Mouse (Mus musculus): Measurements from ENCODE around the gene Igsf9b. TPM values are rescaled to one million over a fixed set of nuclear protein-coding genes. Genes with fewer than 3 reads are reported as not detected.

Igsf9b gene
- polyA plus RNA-seq, 1 experiment from 2014 or later = 4.4 TPM

DNA sequence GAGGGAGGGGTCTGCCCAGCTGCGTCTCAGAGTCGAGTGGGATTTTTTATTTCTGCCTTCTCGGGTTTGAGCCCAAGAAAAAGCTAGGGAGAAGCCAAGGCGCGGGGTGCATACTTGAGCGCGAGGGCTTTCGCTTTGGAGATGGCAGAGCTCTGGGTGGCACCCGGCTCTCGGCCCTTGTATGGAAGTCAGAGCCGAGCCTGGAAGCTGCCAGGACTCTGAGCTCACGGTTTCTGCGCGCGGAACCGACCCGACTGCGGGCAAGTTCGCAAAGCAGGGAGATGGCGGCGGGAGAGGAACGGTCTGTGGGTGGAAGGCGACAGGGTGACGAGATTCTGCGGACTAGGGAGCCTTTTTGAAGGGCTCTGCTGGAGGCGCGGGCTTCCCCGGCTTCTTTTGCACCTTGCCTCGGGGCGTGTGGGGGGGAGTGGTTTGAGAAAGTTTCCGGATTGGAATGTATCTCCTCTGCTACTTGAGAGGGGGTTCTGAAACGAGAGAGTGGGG is 1.2 kb downstream of the Igsf9b start:
- H3K27me3 ChIP-seq (replicated peaks) = peaks cover 24% of the 10 kb centered on the region
- ATAC-seq = peak; percentile 42
- peak overlapping the region; percentile 93 for H3K4me2 ChIP-seq (replicated peaks)
- no peaks in the 10 kb centered on the region for H3K36me3 ChIP-seq
- H3K9ac ChIP-seq = peak overlapping the region; percentile 54
- H3K9me3 ChIP-seq = no peaks in the 10 kb centered on the region
- peak overlapping the region; percentile 73 for H3K4me3 ChIP-seq (replicated peaks)
- under 1% methylated on average over 32 of the region's 32 CpGs for WGBS
- no peak overlapping the region for H3K27ac ChIP-seq
- H3K4me1 ChIP-seq (replicated peaks) = 0 out of 2 replicates have a peak, but pooled peaks cover 9% of the 10 kb centered on the region

DNA sequence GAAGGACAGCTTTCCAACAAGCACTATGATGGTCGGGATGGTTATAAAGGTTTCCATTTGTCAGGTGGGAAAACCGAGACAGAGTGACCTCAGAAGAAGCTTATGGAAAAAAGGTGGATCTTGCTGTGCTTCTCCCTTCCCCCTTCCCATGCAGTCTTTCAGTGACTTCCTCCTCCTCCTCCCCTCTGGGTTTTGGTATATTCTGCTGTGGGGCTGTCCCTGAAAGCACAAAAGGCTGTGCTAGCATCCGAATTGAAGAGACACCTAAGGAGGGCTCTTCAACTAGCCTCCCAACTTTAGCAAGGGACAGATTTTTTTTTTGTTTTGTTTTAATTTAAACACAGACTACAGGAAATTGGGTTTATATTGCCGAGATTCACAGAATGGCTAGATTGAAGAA is 1.7 kb downstream of the Igsf9b start:
- WGBS = 11% methylated on average over 4 of the region's 4 CpGs
- Histone ChIP-seq H3K27ac (no peak overlapping the region), H3K27me3 (replicated peaks) (peaks cover 24% of the 10 kb centered on the region), H3K9me3 (no peaks in the 10 kb centered on the region), H3K4me3 (replicated peaks) (peak overlapping the region; percentile 73), H3K4me1 (replicated peaks) (0 out of 2 replicates have a peak, but pooled peaks cover 9% of the 10 kb centered on the region), H3K4me2 (replicated peaks) (peak overlapping the region; percentile 93), H3K36me3 (no peaks in the 10 kb centered on the region), H3K9ac (no peak overlapping the region)
- no peak for ATAC-seq

DNA sequence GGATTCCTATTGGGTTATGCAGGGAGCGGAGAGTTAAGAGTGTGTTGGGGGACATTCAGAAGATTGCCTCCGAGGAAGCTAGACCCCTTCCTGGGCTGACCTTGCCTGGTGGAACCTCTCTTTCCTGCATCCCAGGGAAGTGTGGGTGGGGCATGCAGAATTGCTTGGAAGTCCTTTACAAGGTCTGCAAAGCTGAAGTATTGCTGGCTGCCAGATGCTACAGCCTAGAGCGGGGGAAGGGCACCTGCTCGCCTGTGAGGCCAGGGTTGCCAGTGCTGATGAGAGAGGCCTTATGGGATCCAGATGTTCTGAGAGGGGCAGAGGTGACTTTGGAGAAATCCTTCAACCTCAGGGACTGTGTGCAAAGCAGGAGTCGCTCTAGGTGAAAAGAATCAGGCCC is 2.5 kb downstream of the Igsf9b start:
- no peaks in the 10 kb centered on the region for H3K36me3 ChIP-seq
- peaks cover 24% of the 10 kb centered on the region for H3K27me3 ChIP-seq (replicated peaks)
- no peak overlapping the region for H3K9ac ChIP-seq
- no peak overlapping the region for H3K27ac ChIP-seq
- no peaks in the 10 kb centered on the region for H3K9me3 ChIP-seq
- no peak overlapping the region for H3K4me3 ChIP-seq (replicated peaks)
- no peak for ATAC-seq
- 47% methylated on average over 5 of the region's 5 CpGs for WGBS
- no peak overlapping the region for H3K4me2 ChIP-seq (replicated peaks)
- 0 out of 2 replicates have a peak, but pooled peaks cover 9% of the 10 kb centered on the region for H3K4me1 ChIP-seq (replicated peaks)

DNA sequence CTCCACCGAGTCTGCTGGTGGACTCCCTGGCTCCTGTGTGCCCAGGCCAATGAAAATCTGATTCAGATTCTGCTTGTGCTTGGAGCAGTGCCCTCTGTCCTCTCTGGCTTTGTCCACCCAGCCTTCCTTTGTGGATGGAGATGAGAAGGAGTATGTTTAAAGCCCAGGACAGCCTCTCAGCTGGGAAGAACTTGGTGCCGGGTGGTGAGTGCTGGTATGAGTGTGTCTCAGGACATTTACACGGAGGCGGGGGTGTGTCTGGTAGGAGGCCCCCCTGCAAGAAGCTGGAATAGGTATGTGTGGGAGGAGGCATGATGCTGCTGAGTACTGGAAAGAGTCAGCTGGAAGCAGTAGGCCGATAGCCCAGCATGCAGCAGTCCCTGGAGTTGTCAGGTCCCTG is 3.3 kb downstream of the Igsf9b start:
- no peak overlapping the region for H3K4me3 ChIP-seq (replicated peaks)
- 63% methylated on average over 5 of the region's 5 CpGs for WGBS
- no peaks in the 10 kb centered on the region for H3K36me3 ChIP-seq
- no peak overlapping the region for H3K4me2 ChIP-seq (replicated peaks)
- peaks cover 24% of the 10 kb centered on the region for H3K27me3 ChIP-seq (replicated peaks)
- no peak for ATAC-seq
- H3K9me3 ChIP-seq = no peaks in the 10 kb centered on the region
- H3K4me1 ChIP-seq (replicated peaks) = 0 out of 2 replicates have a peak, but pooled peaks cover 9% of the 10 kb centered on the region
- H3K27ac ChIP-seq = no peak overlapping the region
- H3K9ac ChIP-seq = no peak overlapping the region

DNA sequence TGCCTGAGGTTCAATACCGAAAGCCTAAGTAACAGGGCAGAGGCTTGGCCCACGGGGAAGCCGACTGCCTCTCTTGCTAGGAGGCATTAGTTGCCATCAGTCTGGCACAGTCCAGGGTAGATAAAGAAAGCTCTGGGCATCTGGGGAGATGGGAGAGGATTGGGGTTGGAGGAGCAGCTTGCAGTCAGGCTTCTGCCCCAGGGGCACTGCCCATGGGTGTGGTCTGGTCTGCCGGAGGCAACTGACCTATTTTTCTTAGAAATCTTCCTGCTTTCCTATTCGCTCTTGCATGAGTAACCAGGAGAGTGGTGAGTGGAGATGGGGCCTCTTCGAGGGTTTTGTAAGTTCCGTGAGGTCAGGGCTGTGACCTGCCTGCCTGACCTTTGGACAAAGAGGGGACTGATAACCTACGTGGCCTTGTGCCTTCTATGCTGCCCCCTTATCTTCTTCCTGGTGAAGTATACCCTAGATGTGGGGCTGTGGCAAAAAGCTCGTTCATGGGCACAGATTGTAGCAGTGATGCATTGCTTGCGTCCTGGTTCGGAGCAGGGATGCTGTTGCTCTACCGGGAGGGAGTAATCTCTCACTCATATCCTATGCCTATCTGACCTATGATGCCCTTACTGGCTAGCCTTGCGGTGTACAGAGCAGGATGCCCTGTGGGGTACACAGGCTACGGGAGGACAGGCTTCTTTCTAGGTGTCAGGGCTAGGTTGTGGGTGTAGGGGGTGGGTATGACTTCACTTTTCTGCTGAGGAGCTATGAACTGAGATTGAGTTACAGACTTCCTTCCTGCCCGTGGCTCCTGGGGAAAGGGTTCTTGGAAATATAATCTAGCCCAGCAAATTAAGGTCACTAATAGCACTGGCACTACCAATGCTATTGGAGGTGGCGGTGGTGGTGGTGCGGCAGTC is 4.8 kb downstream of the Igsf9b start:
- Histone ChIP-seq H3K9me3 (no peaks in the 10 kb centered on the region), H3K4me3 (replicated peaks) (no peak overlapping the region), H3K4me1 (replicated peaks) (0 out of 2 replicates have a peak, but pooled peaks cover 7% of the 10 kb centered on the region), H3K27me3 (replicated peaks) (peaks cover 24% of the 10 kb centered on the region), H3K36me3 (no peaks in the 10 kb centered on the region), H3K4me2 (replicated peaks) (no peak overlapping the region), H3K9ac (no peak overlapping the region), H3K27ac (no peak overlapping the region)
- ATAC-seq = no peak
- 67% methylated on average over 17 of the region's 17 CpGs for WGBS

DNA sequence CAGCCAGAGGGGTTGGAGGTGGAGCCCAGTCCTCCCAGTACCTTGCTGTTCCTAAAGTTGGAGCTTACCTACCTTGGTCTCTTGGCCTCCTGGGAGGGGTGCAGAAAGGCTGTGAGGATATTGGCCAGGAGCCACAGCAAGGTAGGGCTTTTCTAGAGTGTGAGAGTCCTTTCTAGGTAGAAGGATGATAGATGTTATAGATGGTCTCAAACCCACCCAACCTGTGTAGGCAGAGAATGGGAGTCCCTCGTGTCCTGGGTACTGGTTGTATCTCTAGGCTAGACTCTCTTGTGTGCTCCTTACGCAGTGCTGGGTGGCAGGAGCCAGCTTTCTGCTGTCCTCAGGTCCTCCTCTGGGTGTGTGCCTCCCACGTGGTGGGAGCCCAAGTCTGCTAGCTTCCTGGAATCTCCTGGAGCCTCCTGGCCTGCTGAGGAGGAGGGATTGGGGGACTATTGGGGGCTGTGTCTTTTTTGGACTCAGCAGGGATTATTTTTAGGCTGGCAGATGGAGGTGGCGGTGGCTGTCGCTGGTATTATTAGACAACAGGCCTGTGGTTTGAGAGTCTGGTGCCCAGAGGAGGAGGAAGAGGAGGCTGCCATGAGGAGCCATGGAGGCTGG is 5.6 kb downstream of the Igsf9b start:
- no peak overlapping the region for H3K4me3 ChIP-seq (replicated peaks)
- no peak for ATAC-seq
- 66% methylated on average over 5 of the region's 5 CpGs for WGBS

DNA sequence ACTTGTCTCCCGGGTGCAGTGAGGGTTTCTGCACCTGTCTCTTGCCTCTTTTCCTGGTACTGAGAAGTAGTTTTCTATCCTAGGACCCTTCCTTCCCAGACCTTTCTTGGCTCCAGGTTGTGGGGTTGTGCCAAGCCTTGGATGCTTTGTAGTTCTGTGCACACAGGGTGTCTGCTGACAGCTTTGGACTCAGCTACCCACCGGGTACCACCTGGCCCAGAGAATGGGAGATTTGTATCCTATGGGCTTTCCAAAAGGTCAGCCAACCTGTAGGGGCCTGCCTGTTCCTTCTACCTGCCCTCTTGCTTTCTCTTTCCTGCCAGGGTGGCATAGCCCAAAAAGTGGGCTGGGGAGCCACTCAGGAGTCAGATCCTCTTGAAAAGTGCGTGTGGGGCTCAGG is 6.5 kb downstream of the Igsf9b start:
- 74% methylated on average over 3 of the region's 3 CpGs for WGBS
- Histone ChIP-seq H3K4me2 (replicated peaks) (no peak overlapping the region), H3K4me3 (replicated peaks) (no peak overlapping the region), H3K9ac (no peak overlapping the region), H3K4me1 (replicated peaks) (no peaks in the 10 kb centered on the region), H3K27me3 (replicated peaks) (0 out of 2 replicates have a peak, but pooled peaks cover 10% of the 10 kb centered on the region), H3K27ac (no peak overlapping the region), H3K36me3 (no peaks in the 10 kb centered on the region), H3K9me3 (no peaks in the 10 kb centered on the region)
- no peak for ATAC-seq

More for the DNA sequence above, 5.6 kb downstream of the Igsf9b start:
- Histone ChIP-seq H3K9ac (no peak overlapping the region), H3K4me2 (replicated peaks) (no peak overlapping the region), H3K27me3 (replicated peaks) (peaks cover 17% of the 10 kb centered on the region; the same call in 1 of the 2 replicates), H3K4me1 (replicated peaks) (0 out of 2 replicates have a peak, but pooled peaks cover 7% of the 10 kb centered on the region), H3K9me3 (no peaks in the 10 kb centered on the region), H3K27ac (no peak overlapping the region), H3K36me3 (no peaks in the 10 kb centered on the region)

DNA sequence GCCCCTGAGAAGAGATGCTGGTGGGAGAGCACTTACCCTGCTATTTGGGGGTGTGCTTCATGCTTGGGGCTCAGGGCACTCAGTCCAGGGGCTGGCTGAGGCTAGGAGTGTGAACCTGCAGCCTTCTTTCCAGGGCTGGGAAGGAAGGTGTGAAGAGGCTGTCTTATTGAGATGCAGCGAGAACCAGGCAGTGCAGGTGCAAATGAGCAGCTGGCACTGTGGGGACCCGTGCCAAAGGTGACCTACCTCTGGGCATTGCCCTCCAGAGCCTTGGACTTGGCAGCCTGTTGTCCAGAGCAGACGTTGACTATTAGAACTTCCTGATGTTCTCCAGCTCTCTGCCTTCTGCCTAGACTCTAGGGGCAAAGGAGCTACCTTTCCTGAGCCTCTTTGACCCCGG is 7.6 kb downstream of the Igsf9b start:
- Histone ChIP-seq H3K36me3 (no peaks in the 10 kb centered on the region), H3K9me3 (no peaks in the 10 kb centered on the region), H3K9ac (no peak overlapping the region), H3K27me3 (replicated peaks) (0 out of 2 replicates have a peak, but pooled peaks cover 4% of the 10 kb centered on the region), H3K4me3 (replicated peaks) (no peak overlapping the region), H3K4me1 (replicated peaks) (no peaks in the 10 kb centered on the region), H3K27ac (no peak overlapping the region), H3K4me2 (replicated peaks) (no peak overlapping the region)
- ATAC-seq = no peak
- 17% methylated on average over 4 of the region's 4 CpGs for WGBS

DNA sequence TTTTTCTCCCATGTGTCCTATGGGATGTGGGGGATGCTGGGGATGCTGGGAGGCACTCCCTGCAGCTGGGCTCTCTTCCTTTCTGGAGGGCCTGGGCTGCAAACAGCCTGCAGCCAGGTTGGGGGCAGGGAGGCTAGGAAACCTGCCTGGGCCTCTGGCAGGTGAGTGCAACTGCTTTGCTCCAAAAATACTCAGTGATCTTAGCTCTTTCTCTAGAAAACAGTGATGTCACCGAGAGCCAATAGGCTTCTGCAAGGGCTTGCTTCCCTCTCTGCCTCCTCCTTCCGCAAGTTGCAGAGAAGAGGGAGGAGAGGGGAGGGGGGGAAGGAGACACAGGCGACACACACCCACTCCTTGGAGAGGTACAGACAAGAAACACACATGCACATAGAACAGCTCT is 8.3 kb downstream of the Igsf9b start:
- no peak overlapping the region for H3K27ac ChIP-seq
- ATAC-seq = no peak

DNA sequence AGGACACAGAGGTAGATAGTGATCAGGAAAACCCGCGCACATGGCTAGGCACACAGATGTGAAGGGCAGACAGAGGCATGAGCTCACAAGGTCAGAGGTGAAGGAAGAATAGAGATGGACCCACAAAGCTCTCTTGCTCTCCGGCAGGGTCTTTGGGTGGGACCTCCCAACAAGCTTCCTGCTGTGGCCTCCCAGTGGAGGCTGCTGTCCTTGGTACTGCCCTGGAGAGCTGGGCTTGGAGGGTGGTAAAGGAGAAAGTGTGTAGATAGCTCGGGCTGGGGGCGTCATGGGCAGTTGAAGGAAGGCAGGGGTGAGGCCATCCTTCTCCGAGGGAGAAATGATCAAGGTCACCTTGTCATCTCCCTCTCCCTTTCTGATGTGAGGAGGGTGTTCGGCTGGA is 9.0 kb downstream of the Igsf9b start:
- no peaks in the 10 kb centered on the region for H3K4me1 ChIP-seq (replicated peaks)
- WGBS = 23% methylated on average over 7 of the region's 7 CpGs
- H3K27ac ChIP-seq = no peak overlapping the region
- H3K27me3 ChIP-seq (replicated peaks) = no peaks in the 10 kb centered on the region
- H3K9me3 ChIP-seq = no peaks in the 10 kb centered on the region
- H3K36me3 ChIP-seq = no peaks in the 10 kb centered on the region
- no peak overlapping the region for H3K4me3 ChIP-seq (replicated peaks)
- H3K9ac ChIP-seq = no peak overlapping the region
- no peak overlapping the region for H3K4me2 ChIP-seq (replicated peaks)
- ATAC-seq = no peak

More for the DNA sequence above, 8.3 kb downstream of the Igsf9b start:
- Histone ChIP-seq H3K4me1 (replicated peaks) (no peaks in the 10 kb centered on the region), H3K36me3 (no peaks in the 10 kb centered on the region), H3K4me2 (replicated peaks) (no peak overlapping the region), H3K9ac (no peak overlapping the region), H3K27me3 (replicated peaks) (0 out of 2 replicates have a peak, but pooled peaks cover under 1% of the 10 kb centered on the region), H3K9me3 (no peaks in the 10 kb centered on the region), H3K4me3 (replicated peaks) (no peak overlapping the region)
- WGBS = 15% methylated on average over 2 of the region's 3 CpGs

DNA sequence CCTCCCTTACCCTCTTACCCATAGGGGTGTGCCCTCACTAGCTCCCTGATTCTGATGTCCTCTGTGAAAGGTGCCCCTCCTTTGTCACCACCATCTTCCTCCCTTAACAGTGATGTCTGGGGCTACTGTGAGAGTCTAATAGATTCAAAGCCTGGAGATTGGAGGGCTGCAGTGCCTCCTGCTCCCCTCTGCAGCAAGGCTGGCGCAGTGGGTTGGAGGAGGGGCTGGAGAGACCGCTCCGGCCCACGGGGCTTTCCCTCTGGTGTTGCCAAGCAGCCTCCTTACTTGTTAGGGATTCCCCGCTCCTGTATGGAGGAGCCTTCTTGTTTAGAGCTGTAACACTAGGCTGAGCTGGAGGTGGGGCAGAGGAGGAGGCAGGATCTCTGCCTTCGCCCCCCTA is 9.6 kb downstream of the Igsf9b start:
- no peak overlapping the region for H3K4me2 ChIP-seq (replicated peaks)
- H3K36me3 ChIP-seq = no peaks in the 10 kb centered on the region
- H3K9me3 ChIP-seq = no peaks in the 10 kb centered on the region
- H3K4me3 ChIP-seq (replicated peaks) = no peak overlapping the region
- no peaks in the 10 kb centered on the region for H3K4me1 ChIP-seq (replicated peaks)
- no peak for ATAC-seq
- 34% methylated on average over 6 of the region's 6 CpGs for WGBS
- H3K9ac ChIP-seq = no peak overlapping the region
- no peaks in the 10 kb centered on the region for H3K27me3 ChIP-seq (replicated peaks)
- no peak overlapping the region for H3K27ac ChIP-seq

DNA sequence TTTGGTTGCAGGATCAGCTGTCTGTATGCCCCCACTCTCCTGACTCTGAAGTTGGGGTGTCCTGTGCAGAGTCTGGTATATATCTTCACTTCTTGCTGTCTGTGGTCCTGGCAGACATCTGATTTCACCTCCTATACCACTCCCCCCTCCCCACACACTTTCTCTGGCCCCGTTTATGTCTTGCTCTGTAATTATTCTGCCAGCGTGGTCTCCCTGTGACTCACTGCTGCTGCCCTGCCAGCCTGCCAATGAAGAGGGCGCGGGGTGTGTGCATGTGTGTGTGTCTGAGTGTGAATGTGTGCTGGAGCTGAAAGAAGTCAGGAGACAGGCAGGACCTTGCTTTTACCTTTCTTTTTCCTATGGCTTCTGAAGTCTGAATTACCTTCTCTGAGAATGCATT is 11.0 kb downstream of the Igsf9b start:
- Histone ChIP-seq H3K4me1 (replicated peaks) (no peaks in the 10 kb centered on the region), H3K36me3 (no peaks in the 10 kb centered on the region), H3K9ac (no peak overlapping the region), H3K27me3 (replicated peaks) (no peaks in the 10 kb centered on the region), H3K9me3 (no peaks in the 10 kb centered on the region), H3K27ac (no peak overlapping the region), H3K4me3 (replicated peaks) (no peak overlapping the region), H3K4me2 (replicated peaks) (no peak overlapping the region)
- 71% methylated on average over 4 of the region's 4 CpGs for WGBS
- no peak for ATAC-seq
